Mouse (Mus musculus): Measurements from ENCODE around the gene Amy2a1. TPM values are rescaled to one million over a fixed set of nuclear protein-coding genes. Genes with fewer than 3 reads are reported as not detected.
"Not testable (repeated sequence)": the region's sequence is repeated elsewhere in the genome, so short reads cannot be mapped to it uniquely, and the experiment has no call there.

Gene Amy2a1
- total RNA-seq (2021): not detected

- intact Hi-C loops (cut with DNase I); DNase-seq (ENCODE audit: low spot score in 2 of 2): not testable (repeated sequence)
Measured at GRCm38 (mm10) chr3:113532328-113532727, at the start of gene Amy2a1. TSS of gene Amy2a1 (minus strand) at chr3:113532428.

- intact Hi-C loops (cut with DNase I): no loop called here
- DNase-seq (ENCODE audit: low spot score in 2 of 2): no peak
Measured at GRCm38 (mm10) chr3:113574578-113574977, 42.4 kb upstream of the Amy2a1 start.

- no peak for DNase-seq (ENCODE audit: low spot score in 2 of 2)
- intact Hi-C loops (cut with DNase I): no loop called here
Measured at GRCm38 (mm10) chr3:113574138-113574537, 41.9 kb upstream of the Amy2a1 start.

GRCm38 (mm10) chr3:113572158-113572557, 39.9 kb upstream of the Amy2a1 start:
- no peak for DNase-seq (ENCODE audit: low spot score in 2 of 2)
- intact Hi-C loops (cut with DNase I): no loop called here

- intact Hi-C loops (cut with DNase I): no loop called here
- DNase-seq (ENCODE audit: low spot score in 2 of 2): no peak
Measured at GRCm38 (mm10) chr3:113539692-113540091, 7.5 kb upstream of the Amy2a1 start.

Other genes with a start within 250 kb of the Amy2a1 start
- gene Amy2a4, start 241.0 kb downstream of the Amy2a1 start, total RNA-seq (2021): not detected
- not detected for gene Amy2a3, start 208.4 kb downstream of the Amy2a1 start, total RNA-seq (2021)
- not detected for gene Amy2a2, start 175.8 kb downstream of the Amy2a1 start, total RNA-seq (2021)
- 10 to 100 TPM in 1 of 2 experiments, 1 to 10 TPM in 1; 8.4 to 12.3 TPM for gene Amy1, start 74.3 kb upstream of the Amy2a1 start, total RNA-seq (2021)
- 10 to 100 TPM; 19.2 to 39.5 TPM for gene Rnpc3, start 97.7 kb upstream of the Amy2a1 start, total RNA-seq (2021)

All from left cerebral cortex, postnatal 36 days (tissue).